16 mouse cellular contexts compared by ENCODE assay signal in genomic region chr1:138174143-138174542, GRCm38 (mm10). TPM values are rescaled to one million over a fixed set of nuclear protein-coding genes. Genes with fewer than 3 reads are reported as not detected.
A peak's percentile ranks its signal among the peaks of the same experiment; 100 is the strongest.
DNase-seq lines count a peak whose midpoint lies in the region; ATAC-seq and TF ChIP-seq lines count a peak whose summit lies in the region.
"Had no signal": no experiment of that assay in that cellular context is flagged by ENCODE, and none has a peak within 500 bp of the region (broad histone marks: within the 10 kb centered on the region; RNA-seq: fewer than 3 reads in every experiment).

No protein-coding gene starts in this region.

- no peak for DNase-seq in heart, postnatal 0 days (ENCODE audit: low spot score)
- no peak for DNase-seq in heart, adult 11 months
- peak; percentile 52 for DNase-seq in CD4-positive helper T cell, adult 2 months (ENCODE audit: low read depth, low spot score)
- DNase-seq in ovary, postnatal 36 days (ENCODE audit: low spot score): no peak
- DNase-seq in hindbrain, embryonic 14.5 days (ENCODE audit: low spot score): no peak
- no peak for DNase-seq in lung, postnatal 4 days
- DNase-seq: cerebellum, adult 18-20 months; heart, postnatal 14 days; lung, postnatal 36 days; right cerebral cortex, postnatal 25 days had no signal

- no peak overlapping the region; the same call in 1 of the 2 replicates for H3K9ac ChIP-seq in heart, postnatal 0 days (replicated peaks; ENCODE audit: low read depth, low read length)
- no peak overlapping the region for H3K9ac ChIP-seq in hindbrain, embryonic 14.5 days
- H3K9ac ChIP-seq: limb, embryonic 15.5 days had no signal

- H3K27me3 ChIP-seq in heart, postnatal 0 days (ENCODE audit: control insufficient read depth, insufficient read depth, low read length): no peaks in the 10 kb centered on the region
- H3K27me3 ChIP-seq in hindbrain, embryonic 14.5 days (ENCODE audit: control insufficient read depth, insufficient read depth, low read length): no peaks in the 10 kb centered on the region
- H3K27me3 ChIP-seq: limb, embryonic 15.5 days had no signal

- H3K4me2 ChIP-seq in heart, postnatal 0 days (ENCODE audit: low read depth, low read length): no peak overlapping the region
- no peak overlapping the region for H3K4me2 ChIP-seq in hindbrain, embryonic 14.5 days (replicated peaks)
- H3K4me2 ChIP-seq: limb, embryonic 15.5 days had no signal

- H3K27ac ChIP-seq in heart, postnatal 0 days (ENCODE audit: low read depth): no peak overlapping the region
- H3K27ac ChIP-seq in hindbrain, embryonic 14.5 days: no peak overlapping the region
- H3K27ac ChIP-seq: limb, embryonic 15.5 days had no signal

- H3K36me3 ChIP-seq in heart, postnatal 0 days (replicated peaks; ENCODE audit: control insufficient read depth, insufficient read depth, low read length): no peaks in the 10 kb centered on the region
- no peaks in the 10 kb centered on the region for H3K36me3 ChIP-seq in hindbrain, embryonic 14.5 days (replicated peaks; ENCODE audit: control insufficient read depth, insufficient read depth)
- H3K36me3 ChIP-seq: limb, embryonic 15.5 days had no signal

- H3K4me1 ChIP-seq in heart, postnatal 0 days (ENCODE audit: control insufficient read depth, insufficient read depth): no peaks in the 10 kb centered on the region
- H3K4me1 ChIP-seq in hindbrain, embryonic 14.5 days (replicated peaks; ENCODE audit: control insufficient read depth, insufficient read depth, low read length): no peaks in the 10 kb centered on the region
- H3K4me1 ChIP-seq: limb, embryonic 15.5 days had no signal

- ATAC-seq in heart, postnatal 0 days (ENCODE audit: insufficient read depth, low read depth): no peak
- ATAC-seq in erythroblast, adult 5-6 weeks (replicated peaks; ENCODE audit: low FRiP score, poor library complexity, severe bottlenecking): 0 out of 2 replicates have a peak, but pooled peaks have one; percentile 36
- 0 out of 2 replicates have a peak, but pooled peaks have one; percentile 42 for ATAC-seq in megakaryocyte-erythroid progenitor cell, adult 5-6 weeks (replicated peaks; ENCODE audit: low FRiP score, low TSS enrichment, poor library complexity, severe bottlenecking)
- no peak for ATAC-seq in hindbrain, embryonic 14.5 days (ENCODE audit: low FRiP score)
- ATAC-seq: hindbrain, embryonic 16.5 days had no signal

- no peak for TF ChIP-seq CTCF in heart, postnatal 0 days (IDR thresholded peaks at IDR 0.05; ENCODE audit: low read depth)

- H3K4me3 ChIP-seq in heart, postnatal 0 days (ENCODE audit: low read depth, low read length): peak overlapping the region; percentile 29; the same call in 1 of the 2 replicates
- H3K4me3 ChIP-seq in hindbrain, embryonic 14.5 days (replicated peaks; ENCODE audit: low read length): no peak overlapping the region
- H3K4me3 ChIP-seq: erythroblast, embryonic 14.5 days; limb, embryonic 15.5 days had no signal

- WGBS in heart, postnatal 0 days: 78% methylated on average over 4 of the region's 4 CpGs
- 92% methylated on average over 4 of the region's 4 CpGs for WGBS in hindbrain, embryonic 14.5 days

- TF ChIP-seq EP300 in heart, postnatal 0 days (IDR thresholded peaks at IDR 0.05; ENCODE audit: low read depth): no peak

- no peaks in the 10 kb centered on the region for H3K9me3 ChIP-seq in heart, postnatal 0 days (replicated peaks; ENCODE audit: control insufficient read depth, low read length)
- H3K9me3 ChIP-seq in hindbrain, embryonic 14.5 days (ENCODE audit: control insufficient read depth, low read length): no peaks in the 10 kb centered on the region
- H3K9me3 ChIP-seq: limb, embryonic 15.5 days had no signal

RNA-seq across cellular contexts. Expression of gene Ptprc, which starts 1.4 kb away (rescaled TPM):
- 2.3 and 11.1 TPM in 2 replicates for total RNA-seq in heart, postnatal 0 days (2014; rRNA removed; ENCODE audit: low replicate concordance)
- 1.2 and 1.7 TPM in 2 replicates for polyA plus RNA-seq in heart, postnatal 0 days (2015; fragmentation: Nextera tagmentation; extraction: Ambion mirVana)
- total RNA-seq in erythroblast, adult 5-6 weeks (2015; ENCODE audit: low replicate concordance): 74.6 and 86.8 TPM in 2 replicates
- total RNA-seq in erythroblast, adult 5-6 weeks (2017; ENCODE audit: low replicate concordance): 83.0 and 85.5 TPM in 2 replicates
- total RNA-seq in megakaryocyte-erythroid progenitor cell, adult 5-6 weeks (2014; fragmentation: Nextera tagmentation): 66.2 and 119 TPM in 2 replicates
- total RNA-seq in megakaryocyte-erythroid progenitor cell, adult 5-6 weeks (2017): 101 and 111 TPM in 2 replicates
- polyA plus RNA-seq in hindbrain, embryonic 14.5 days (2014; fragmentation: Nextera tagmentation; extraction: Ambion mirVana): 0.93 and 1.4 TPM in 2 replicates
- polyA plus RNA-seq: C2C12; erythroblast, embryonic 14.5 days had no signal

Comparison
In these comparisons a context has a peak if more than half of its experiments do, and no peak if none do; other contexts are left out.
1. ATAC-seq: peak in erythroblast, adult 5-6 weeks (single experiment) and megakaryocyte-erythroid progenitor cell, adult 5-6 weeks (single experiment); none in heart, postnatal 0 days (single experiment) and hindbrain, embryonic 14.5 days (single experiment).